Mouse (Mus musculus) embryonic stem cell, embryonic (primary cell): ENCODE results near the gene Egflam.

Source experiments
- CTCF ChIA-PET, 4 experiments: fragments of 300-600 bp in 2 of 4; fragments of 350-600 bp in 2 of 4; sonication (Branson Sonifier 250); formaldehyde crosslinking; loops; one replicate each; lab custom pipeline; 2022; ENCODE audit warnings: inconsistent platforms in 2 of 4; lab: Charles Lee
- POLR2A ChIA-PET, 4 experiments: fragments of 300-600 bp in 2 of 4; fragments of 350-600 bp in 2 of 4; sonication (Branson Sonifier 250); formaldehyde crosslinking; loops; one replicate each; lab custom pipeline; 2022; ENCODE audit warnings: antibody characterized with exemption in 4 of 4, inconsistent platforms in 1 of 4; lab: Charles Lee

Egflam gene

GRCm38 (mm10) chr15:7201421-7202380 is 196.5 kb downstream of the Egflam start:
- POLR2A ChIA-PET = interaction anchor here in 2 of 4 experiments (0.6 to 2.3 kb wide), 2 partner anchors 12 to 571 kb away, joined by 4 to 5 read pairs; no protein-coding TSS in a partner anchor
- CTCF ChIA-PET = no interaction called here

DNA sequence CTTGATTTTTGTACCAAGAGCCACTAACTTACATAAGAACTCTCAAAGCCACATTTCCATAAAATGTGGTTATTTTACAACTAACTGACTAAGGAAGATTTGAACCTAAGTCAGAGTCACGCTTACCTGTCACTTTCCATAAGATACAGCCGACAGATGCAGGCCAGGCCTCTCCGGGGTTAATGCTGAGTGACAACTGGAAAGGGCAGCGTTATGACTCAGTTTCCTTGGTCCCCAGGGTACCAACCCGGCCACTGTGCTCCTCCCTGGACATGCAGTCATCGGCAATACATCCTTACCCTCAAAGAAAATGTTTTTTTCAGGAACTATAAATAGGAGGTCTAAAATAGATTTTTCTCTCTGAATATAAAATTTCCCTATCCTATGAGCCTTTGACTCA is 197.9 kb downstream of the Egflam start:
- POLR2A ChIA-PET = no interaction called here
- CTCF ChIA-PET = no interaction called here

DNA sequence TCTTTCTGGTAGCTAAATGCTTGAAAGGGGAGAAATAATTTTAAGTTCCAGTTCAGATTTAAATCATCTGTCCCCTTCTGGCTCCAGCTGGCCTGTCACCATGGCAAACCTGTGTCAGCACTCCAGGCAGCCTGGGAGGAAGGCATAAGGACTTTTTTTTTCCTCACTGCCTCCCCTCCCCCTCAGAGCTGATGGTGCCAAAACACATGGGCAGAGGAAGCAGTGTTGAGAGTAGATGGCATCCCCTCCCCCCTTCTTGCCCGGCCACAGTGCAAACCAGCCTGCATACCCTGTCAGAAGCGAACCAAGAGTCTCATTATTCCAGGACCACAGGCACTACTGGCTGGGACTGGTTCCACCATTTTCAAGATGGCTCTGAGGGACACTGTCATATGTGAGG is 199.4 kb downstream of the Egflam start:
- ChIA-PET CTCF (interaction anchor here in 1 of 4 experiments (0.7 kb wide), 1 partner anchor 65 kb away, joined by 3 read pairs; no protein-coding TSS in a partner anchor), POLR2A (interaction anchor here in 2 of 4 experiments (0.6 kb wide), 2 partner anchors 317 to 374 kb away, joined by 3 to 8 read pairs; no protein-coding TSS in a partner anchor)

DNA sequence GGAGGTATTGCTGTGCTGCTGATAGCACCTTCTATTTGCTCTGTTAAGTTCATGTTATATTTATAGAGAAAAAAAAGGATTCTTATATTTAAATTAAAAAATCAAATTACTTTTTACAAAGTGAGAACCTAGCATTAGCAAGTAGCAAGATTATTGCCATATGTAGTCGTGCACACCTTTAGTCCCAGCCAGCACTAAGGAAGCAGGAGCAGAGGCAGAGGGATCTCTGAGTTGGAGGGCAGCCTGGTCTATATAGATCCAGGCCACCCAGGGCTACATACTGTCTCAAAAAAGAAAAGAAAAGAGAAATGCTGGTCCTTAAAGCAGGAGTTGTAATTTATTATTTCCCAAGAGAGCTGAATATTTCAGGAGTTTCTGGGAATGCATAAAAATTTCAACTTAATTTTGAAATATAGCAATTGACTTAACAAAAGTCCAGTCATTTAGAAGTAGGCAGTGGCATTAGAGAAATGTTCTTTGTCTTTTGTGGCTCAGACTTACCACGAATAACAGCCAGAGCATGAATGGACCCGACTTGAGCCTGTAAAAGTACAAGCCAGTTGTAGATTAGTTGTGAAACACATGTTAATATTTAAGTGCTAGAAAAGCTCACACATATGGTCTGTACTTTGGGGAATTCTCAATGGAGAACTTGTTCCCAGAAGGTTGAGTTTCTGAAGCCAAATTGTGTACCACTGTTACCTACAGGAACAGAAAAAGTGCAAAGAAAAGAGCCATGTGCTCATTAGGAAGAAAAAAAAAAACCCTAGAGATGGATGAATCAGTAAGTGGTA is 200.3 kb downstream of the Egflam start:
- CTCF ChIA-PET = interaction anchor here in 1 of 4 experiments (0.7 kb wide), 1 partner anchor 66 kb away, joined by 3 read pairs; no protein-coding TSS in a partner anchor
- POLR2A ChIA-PET = interaction anchor here in 1 of 4 experiments (1.7 kb wide), 1 partner anchor 65 kb away, joined by 3 read pairs; no protein-coding TSS in a partner anchor

DNA sequence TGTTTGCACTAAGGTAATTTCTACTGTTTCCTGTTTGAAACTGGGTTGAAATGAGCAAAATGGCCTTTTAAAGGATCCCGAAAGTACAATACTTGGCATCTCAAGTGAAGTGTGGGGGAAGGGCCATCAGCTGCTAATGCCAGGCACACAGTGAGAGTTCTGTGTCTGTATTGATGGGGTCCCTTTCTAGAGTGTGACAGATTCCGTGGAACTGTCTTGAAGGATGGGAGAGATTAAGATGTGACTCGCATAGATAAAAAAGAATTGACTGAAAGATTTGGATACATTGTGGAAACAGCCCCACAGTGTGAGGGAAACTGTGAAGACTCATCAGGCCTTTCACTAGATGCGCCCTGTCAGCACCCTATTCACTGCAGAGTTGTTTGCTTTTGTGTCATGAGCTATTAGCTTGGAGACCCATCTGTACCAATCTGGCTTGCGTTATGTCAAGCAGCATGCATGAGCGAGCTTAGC is 203.4 kb downstream of the Egflam start:
- CTCF ChIA-PET = interaction anchor here in 2 of 4 experiments (0.5 to 0.7 kb wide), 2 partner anchors 18 to 58 kb away, joined by 3 read pairs; no protein-coding TSS in a partner anchor
- POLR2A ChIA-PET = no interaction called here

DNA sequence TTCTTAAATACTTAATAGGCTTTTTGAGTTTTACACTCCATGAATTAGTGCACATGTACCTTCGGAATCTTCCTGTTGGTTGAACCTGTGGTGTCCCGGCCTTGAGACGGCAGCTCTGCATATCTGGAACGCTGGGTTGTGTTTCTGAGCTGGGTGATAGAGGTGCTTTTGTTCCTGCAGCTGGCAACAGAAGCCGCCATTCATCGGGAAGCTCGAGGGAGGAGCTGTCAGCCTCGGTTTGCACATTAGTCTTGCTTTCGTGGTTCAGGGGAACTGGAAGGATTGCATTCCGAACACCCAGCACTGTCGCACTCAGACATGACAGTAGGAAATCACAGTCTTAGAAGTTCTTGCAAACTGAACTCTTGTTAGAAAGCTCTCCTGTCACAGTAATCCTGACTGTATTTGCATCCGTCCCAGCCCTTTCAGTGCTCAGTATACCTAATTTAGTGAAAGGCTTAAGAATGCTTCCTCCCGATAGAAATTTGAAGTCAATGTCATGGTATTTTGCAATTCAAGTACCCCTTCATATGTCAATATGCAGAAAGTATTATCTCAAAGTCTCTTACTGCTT is 204.0 kb downstream of the Egflam start:
- ChIA-PET CTCF (interaction anchor here in 2 of 4 experiments (0.5 to 0.7 kb wide), 2 partner anchors 19 to 57 kb away, joined by 3 read pairs; no protein-coding TSS in a partner anchor), POLR2A (no interaction called here)

- CTCF ChIA-PET = no interaction called here
- POLR2A ChIA-PET = interaction anchor here in 3 of 4 experiments (0.7 to 1.8 kb wide), 8 partner anchors 10 to 69 kb away, joined by 3 to 5 read pairs (median 3); no protein-coding TSS in a partner anchor
Measured at GRCm38 (mm10) chr15:7192582-7192981, 205.6 kb downstream of the Egflam start.

GRCm38 (mm10) chr15:7191074-7191473 is 207.1 kb downstream of the Egflam start:
- POLR2A ChIA-PET = interaction anchor here in 2 of 4 experiments (1.1 to 1.7 kb wide), 2 partner anchors 11 to 46 kb away, joined by 3 read pairs; no protein-coding TSS in a partner anchor
- CTCF ChIA-PET = no interaction called here

GRCm38 (mm10) chr15:7189678-7190454 is 208.3 kb downstream of the Egflam start:
- ChIA-PET POLR2A (interaction anchor here in 1 of 4 experiments (0.7 to 1.0 kb wide), 2 partner anchors 13 to 39 kb away, joined by 3 to 4 read pairs; no protein-coding TSS in a partner anchor), CTCF (no interaction called here)

GRCm38 (mm10) chr15:7187682-7188081 is 210.5 kb downstream of the Egflam start:
- POLR2A ChIA-PET = interaction anchor here in 1 of 4 experiments (0.7 kb wide), 1 partner anchor 25 kb away, joined by 3 read pairs; no protein-coding TSS in a partner anchor
- CTCF ChIA-PET = no interaction called here

- ChIA-PET CTCF (no interaction called here), POLR2A (interaction anchor here in 3 of 4 experiments (1.0 to 1.6 kb wide), 4 partner anchors 11 to 64 kb away, joined by 3 to 4 read pairs (median 4); no protein-coding TSS in a partner anchor)
Measured at GRCm38 (mm10) chr15:7180576-7180975, 217.6 kb downstream of the Egflam start.

GRCm38 (mm10) chr15:7173776-7174175 is 224.4 kb downstream of the Egflam start:
- ChIA-PET POLR2A (no interaction called here), CTCF (interaction anchor here in 1 of 4 experiments (0.7 kb wide), 1 partner anchor 151 kb away, joined by 6 read pairs; no protein-coding TSS in a partner anchor)

DNA sequence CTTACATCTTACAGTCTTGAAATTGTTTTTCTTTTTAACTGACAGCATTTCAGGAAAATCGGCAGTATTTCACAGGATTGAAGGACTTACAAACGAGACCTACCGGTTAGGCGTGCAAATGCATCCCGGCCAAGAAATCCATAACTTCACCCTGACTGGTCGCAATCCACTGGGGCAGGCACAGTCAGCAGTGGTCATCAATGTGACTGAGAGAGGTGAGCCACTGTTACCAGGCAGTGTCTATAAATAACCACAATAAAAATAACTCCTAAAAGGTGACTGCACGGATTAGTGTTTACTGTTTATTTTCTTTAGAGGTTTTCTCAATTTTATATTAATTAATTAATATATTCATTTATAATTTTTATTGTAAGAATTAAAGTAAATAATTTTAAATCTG is 224.8 kb downstream of the Egflam start:
- CTCF ChIA-PET = no interaction called here
- POLR2A ChIA-PET = no interaction called here

- CTCF ChIA-PET = no interaction called here
- POLR2A ChIA-PET = interaction anchor here in 1 of 4 experiments (1.0 kb wide), 1 partner anchor 22 kb away, joined by 3 read pairs; no protein-coding TSS in a partner anchor
Measured at GRCm38 (mm10) chr15:7172875-7173274, 225.3 kb downstream of the Egflam start.

DNA sequence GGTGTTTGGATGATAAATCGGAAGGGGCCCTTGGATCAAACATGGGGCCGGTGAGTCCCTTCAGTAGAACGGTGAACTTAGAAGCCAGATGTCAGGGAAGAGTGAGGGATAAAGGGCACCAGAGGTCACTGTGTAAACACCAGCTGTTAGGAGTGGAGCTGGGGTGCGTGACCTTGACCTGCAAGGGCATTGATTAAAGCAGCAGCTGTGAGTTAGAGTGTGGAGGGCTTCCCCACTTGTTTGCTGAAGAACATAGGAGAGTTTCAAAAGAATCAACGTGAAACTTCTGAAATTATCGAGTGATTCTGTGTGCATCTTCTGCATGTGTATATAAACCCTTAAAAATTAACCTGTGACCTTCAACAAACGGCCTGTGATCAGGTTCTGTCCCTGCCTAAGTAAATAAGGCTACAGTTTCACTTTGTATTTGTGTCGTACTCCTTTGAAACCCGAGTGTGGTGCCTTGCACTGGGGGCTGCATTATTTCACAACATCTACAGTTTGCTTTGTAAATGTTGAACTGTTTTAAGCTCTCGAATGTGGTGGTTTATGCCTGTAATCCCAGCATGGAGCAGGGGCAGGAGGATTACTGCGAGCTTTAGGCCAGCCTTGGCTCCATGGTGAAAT is 230.2 kb downstream of the Egflam start:
- CTCF ChIA-PET = interaction anchor here in 1 of 4 experiments (0.9 kb wide), 1 partner anchor 35 kb away, joined by 3 read pairs; no protein-coding TSS in a partner anchor

DNA sequence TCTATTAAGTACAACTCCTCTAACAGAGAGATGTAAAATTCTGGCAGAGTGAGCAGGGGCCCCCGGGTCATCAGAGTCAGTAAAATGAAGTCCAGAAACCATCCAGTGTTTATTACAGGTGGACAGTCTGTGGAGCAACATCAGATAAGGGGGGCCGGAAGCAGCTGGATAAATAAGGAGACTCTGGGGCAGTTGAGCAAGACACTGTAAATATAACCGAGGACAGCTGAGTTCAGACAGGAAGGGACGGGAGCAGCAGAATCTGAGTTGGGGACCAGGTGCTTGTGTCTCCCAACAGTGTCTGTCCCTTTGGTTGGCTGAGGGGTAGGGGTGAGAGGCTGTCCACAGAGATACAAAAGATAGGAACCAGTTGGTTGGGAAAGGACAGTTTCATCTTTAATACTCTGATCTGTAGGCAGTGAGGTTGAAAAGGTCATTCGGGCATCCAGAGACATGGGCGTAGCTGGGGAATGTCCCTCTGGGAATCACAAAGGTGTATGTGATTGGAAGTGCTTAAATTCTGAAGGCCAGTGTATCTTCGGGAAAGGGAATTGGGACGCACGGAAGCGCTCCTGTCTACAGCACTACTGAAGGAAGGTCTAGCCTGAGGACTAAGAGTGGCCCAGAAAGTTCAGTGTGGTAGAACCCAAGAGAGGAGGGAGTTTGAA is 230.8 kb downstream of the Egflam start:
- POLR2A ChIA-PET = interaction anchor here in 3 of 4 experiments (0.8 to 4.0 kb wide), 19 partner anchors 9 to 257 kb away, joined by 3 to 17 read pairs (median 4); no protein-coding TSS in a partner anchor
- CTCF ChIA-PET = interaction anchor here in 1 of 4 experiments (0.9 kb wide), 1 partner anchor 35 kb away, joined by 3 read pairs; no protein-coding TSS in a partner anchor

More for the DNA sequence above, 230.2 kb downstream of the Egflam start:
- POLR2A ChIA-PET = interaction anchor here in 3 of 4 experiments (0.7 to 4.0 kb wide), 18 partner anchors 9 to 258 kb away, joined by 3 to 17 read pairs (median 4); no protein-coding TSS in a partner anchor
